Mouse (Mus musculus): ENCODE measurements around the gene Pou3f1.

Pou3f1 gene

DNA sequence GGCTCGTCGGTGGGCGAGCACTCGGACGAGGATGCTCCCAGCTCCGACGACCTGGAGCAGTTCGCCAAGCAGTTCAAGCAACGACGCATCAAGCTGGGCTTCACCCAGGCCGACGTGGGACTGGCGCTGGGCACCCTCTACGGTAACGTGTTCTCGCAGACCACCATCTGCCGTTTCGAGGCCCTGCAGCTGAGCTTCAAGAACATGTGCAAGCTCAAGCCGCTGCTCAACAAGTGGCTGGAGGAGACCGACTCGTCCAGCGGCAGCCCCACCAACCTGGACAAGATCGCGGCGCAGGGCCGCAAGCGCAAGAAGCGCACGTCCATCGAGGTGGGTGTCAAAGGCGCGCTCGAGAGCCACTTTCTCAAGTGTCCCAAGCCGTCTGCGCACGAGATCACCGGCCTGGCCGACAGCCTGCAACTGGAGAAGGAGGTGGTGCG is 1.8 kb downstream of the Pou3f1 start:
- no peak for DNase-seq

DNA sequence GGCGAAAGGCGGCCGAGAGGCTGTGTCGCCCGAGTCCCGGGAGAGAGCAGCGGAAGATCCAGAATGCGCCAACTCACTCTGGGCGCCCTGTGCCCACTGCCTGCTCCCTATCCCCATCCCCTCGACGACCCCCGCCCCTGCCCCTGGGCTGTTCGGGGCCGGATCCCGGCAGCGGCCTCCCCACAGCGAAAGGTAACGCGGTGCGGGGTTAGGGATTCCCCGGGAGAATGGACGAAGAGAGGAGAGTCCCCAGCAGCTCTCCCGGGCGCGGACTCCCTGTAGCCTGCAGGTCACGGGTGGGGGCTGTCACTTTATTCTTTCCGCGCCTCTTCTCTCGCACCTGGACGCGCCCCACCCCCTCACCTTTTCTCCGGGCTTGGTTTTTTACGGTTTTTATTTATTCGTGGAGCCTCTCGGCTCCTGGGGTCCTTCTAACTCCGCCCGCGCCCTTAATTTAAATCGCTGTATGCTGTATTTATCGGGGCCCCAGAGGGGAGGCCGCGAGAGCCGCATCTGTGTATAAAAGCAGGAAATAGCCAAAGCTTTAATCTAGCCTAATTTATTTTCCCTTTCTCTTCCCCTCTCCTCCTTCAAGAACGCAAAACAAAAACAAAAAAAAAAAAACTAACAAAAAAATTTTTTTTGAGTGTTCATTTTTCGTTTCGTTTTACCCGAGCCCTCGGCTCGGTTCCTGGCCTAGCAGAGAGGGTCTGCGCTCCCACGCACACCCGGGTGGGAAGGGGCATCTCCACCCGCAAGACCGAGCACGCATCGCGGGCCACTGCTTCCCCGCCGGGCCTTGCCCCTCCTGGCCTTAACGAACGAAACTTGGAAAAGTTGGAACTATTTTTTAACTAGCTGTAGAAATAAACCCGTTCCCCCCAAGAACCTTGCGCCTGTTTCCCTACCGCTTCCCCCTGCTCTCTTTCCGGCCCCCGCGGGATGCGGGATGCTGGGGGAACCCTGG is 2.9 kb downstream of the Pou3f1 start:
- DNase-seq: peak; percentile 23

DNA sequence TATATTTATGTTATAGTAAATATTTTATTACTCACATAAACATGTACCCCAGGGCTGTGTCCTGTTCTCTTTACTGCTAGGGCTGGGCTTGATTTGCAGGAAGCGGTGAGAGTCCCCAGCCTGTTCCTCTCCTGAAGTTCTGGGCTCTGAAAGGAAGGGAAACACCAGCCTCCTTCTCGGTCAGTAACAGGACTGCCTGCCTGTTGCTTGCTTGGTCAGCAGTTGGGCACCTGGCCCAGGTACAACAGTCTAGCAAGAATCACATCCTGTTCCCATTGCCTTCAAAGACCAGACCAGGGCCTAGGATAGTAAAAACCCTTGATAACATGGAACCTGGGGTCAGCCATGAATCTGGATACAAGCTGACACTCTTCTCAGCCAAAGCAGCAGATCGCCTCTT is 4.0 kb downstream of the Pou3f1 start:
- DNase-seq: no peak

DNA sequence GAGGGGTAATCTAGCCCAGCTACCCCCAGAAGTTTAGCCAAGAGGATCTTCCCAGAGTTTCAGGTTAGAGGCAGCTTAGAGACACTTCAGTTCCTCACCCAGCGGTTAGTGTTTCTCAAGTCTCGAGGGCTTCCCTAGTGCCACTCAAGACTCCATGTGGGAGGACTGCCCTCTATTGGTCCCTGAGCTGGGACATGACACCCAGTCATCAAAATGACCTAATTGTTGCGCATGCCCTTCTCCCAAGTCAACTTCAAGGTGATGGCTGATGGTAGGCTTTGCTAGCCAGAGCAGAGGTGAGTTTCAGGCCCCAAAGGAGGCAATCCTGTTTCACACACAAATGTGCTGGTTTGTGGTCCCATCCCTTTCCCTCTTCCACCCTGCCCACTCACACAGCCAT is 6.4 kb downstream of the Pou3f1 start:
- no peak for DNase-seq

DNA sequence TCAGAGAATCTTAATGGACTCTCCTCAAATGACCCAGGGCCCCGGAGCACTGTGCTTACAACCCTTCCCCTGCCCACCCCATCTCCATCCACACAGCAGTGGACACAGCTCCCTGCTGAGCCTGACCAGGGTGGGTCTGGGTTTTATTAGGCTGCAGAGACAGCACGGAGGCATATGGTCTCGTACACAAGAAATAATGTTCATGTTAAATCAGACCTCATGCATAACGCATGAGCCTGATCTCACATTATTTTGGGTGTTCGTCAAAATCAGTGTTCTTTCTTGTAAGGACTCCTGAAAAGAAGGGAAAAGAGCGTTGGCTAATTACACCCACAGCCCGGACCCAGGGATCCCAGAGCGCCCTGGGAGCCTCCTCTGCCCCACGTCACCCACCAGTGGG is 7.6 kb downstream of the Pou3f1 start:
- no peak for DNase-seq

DNA sequence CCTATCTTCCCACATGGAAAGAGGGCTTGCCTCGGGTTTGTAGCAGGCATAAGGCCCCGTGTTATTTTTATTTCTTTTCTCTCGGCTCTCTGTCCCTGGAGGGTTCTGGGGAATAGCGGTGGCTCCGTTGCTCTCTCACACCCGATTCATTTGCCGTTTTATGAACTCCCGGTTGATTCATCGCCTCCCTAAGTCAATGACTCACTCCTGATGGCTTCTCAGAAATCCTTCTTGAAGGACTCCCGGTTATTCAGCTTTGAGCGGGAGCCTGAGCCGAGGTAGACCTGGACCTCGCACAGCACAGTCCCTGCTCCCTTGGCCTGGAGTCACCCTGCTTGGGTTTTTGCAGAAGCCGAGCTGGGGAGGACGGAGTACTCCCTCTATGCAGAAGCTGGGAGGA is 8.0 kb downstream of the Pou3f1 start:
- DNase-seq: no peak

DNA sequence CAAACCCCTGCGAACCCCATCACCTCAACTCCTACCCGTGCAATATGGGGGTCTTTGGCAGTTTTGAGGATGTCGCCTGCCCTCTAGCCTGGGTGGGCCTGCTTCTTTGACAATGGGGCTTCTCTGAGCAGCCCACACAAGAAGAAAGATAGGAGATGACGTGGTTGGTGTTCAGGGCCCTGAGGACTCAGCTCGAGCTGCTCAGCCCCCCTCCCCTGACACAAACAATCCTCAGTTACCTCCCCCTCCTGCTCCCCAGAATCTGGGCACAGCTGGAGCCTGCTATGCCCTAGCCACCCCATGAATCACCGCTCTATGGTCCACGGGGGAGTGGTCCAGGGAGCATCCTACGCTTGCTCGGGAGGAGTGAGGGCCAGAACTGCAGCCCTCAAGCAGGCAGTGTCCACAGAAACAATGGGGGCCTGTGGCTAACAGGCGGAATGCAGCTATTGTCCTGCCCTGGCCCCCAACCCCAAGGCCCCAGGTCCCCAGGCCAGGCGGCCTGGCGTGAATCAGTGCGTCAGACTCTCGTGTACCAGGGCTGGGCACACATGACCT is 10.9 kb downstream of the Pou3f1 start:
- no peak for DNase-seq

DNA sequence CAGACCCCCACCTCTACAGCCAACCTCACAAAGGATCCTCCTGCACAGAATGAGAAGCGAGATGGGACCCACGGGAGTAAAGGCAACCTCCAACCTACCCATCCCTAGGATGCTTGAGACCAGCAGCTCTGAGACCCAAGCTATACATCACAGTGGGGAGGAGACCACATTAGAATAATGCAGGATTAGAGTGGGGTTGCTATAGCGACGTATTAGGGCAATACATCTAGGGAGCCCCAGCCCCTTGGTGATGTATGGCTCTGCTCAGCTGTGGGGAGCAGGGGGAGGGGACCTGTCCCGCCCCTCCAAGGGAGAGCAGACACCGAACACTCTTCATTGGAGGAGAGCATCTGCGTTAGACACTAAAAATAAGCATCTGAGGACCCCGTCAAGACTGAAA is 11.5 kb downstream of the Pou3f1 start:
- no peak for DNase-seq

DNA sequence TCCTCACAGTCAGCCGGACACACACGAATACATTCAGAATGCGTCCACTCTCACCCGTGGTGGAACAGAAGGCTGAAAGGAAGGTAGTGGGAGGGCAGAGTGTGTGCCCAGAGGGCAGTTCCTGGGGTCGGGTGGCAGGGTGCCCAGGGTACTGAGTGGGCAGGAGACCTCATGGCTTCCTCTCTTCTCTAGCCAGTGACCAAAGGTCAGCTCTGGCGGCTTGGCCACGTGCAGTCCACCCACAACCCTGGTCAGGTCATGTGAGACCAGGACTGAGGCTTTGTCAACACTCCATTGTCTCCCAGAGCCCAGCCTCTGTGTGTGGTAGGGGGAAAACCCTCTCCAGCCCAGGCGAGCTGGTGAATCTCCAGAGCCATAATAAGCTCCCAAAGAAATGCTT is 13.6 kb downstream of the Pou3f1 start:
- DNase-seq: no peak

DNA sequence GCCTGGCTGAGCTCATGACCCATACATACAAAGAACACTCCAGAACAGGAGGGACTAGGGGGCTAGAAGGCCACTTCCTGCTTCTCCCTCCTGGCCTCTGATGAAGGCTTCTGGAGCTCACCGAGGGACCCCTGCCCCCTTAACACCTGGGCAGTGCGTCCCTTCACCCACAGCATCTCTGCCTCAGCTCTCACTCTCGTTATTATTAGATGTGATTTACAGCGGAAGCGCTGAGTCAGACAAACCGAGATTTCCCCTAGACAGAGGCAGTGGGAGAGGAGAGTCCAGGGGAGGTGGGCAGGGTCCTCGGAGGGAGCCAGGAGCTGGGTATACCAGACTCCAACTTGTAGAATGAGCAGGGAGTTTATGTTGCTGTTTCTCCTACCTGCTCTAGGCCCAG is 15.0 kb downstream of the Pou3f1 start:
- no peak for DNase-seq

DNA sequence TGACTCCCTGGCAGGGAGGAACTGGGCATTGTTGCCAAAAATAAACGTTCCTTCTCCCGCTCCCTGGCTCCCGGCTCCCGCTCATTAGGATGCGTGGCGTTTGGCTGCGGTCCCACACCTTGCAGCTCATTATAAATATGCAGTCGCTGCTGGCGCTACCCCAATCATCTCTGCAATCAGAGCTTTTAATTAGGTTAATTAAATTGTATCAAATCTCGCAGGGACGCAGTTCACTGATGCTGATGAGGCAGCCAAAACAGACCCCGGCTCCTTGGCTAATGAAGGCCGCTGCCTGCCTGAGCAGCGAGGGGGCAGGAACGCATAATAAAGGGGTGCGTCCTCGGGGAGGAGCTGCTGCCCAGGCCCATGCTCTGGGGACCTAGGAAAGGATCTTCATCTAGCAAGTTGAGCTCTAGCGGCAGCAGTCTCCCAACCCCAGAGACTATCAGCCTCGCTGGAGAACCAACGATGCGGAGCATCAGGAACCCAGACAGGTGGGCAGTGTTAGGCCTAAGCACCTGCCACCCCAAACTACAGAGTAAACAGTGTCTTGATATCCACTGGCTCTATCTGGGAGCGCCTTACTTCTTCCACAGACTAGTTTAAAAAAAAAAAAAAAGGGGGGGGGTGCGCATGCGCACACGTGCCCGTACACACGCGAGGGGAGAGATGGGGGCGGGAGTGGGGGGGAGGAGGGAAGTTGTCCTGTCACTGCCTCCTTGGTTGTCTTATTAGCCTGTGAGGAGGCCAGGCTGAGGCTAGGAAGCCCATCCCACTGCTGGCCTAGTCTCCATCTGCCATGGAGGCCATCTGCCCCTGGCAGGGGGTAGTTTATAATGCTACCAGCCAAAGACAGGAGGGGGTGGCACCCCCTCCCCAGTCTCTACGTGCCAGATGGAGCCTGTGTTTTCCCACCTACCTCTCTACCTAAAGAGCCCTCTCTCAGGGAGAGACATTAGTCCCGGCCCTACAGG is 16.0 kb downstream of the Pou3f1 start:
- peak; percentile 60 for DNase-seq

DNA sequence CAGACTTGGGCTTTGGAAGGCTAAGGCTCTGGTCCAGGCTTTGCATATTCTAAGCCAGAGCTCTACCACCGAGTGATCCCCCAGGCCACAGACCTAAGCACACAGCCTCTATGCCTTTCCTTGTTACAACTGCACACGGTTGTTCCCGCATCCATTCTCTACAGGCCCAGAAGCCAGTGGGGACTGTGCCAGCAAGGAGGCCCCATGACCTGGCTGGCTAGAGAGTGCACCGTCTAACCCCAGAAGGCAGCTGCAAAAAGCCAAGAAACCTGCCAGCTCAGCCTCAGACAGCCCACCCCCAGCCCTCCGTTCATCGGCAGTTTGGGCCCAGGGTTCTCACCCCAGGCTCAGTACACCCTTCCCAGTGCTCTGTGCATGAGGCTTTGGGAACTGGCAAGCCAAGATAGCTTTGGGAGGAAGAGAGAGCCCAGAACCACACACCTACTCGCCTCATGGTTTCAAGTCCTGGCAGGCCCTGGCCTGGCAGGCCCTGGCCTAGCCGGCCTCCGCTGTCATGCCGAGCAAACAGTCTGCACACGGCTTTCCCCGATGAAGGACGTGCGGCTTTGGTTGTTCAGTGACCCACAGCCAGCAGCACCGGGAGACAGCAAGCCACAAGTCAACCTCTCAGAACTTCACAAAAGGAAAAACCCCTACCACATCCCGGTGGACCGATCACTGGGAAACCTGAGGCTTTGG is 17.9 kb downstream of the Pou3f1 start:
- DNase-seq: no peak

DNA sequence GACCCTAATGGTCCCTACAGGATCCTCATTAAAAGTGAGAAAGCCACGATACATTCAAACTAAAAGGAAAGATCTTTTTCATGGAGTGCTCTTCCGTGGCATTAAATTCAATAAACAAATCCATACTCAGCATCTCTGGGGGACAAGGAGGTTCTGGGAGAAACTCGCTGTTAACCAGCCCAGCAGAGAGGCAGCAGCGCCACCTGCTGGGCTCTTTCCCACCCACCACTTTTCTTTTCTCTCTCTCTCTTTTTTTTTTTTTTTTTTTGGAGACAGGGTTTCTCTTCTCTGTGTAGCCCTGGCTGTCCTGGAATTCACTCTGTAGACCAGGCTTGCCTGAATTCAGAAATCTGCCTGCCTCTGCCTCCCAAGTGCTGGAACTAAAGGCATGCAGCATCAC is 18.4 kb downstream of the Pou3f1 start:
- DNase-seq: peak; percentile 71

DNA sequence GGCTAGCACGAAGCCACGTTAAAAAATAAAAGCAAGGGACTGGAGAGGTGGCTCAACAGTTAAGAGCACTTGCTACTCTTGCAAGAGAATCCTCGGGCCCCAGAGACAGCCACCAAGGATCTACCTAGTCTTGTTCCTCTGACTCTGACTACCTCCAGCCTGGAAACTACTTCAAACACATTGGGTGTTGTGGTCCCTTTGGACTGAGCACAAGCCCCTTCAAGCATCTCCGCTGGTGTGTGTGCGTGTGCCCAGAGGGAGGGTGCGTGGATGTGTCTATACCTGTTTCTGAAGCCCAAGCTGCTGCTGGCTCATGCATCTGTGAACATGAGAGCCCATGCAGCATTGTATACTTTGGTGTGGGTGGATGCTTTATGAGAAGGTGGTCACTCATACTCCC is 19.4 kb downstream of the Pou3f1 start:
- no peak for DNase-seq

DNA sequence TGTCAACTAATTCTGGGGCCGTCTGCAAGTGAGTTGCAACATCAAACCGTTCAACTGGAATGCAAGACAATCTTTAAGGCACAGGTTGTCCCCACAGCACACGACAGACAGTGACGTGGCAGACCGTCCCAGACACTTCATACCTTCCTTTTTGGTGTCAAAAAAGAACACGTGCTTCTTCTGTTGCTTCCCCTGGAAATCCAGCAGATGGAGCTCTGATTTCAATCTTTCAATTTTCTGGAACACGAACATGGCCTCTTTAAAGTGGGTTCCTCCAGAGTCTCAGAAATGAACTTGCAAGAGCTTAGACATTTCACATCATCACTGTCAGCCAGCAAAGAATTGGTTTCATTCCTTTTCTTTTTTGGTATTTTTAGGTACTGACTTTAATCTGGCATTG is 25.7 kb downstream of the Pou3f1 start:
- DNase-seq: no peak

DNA sequence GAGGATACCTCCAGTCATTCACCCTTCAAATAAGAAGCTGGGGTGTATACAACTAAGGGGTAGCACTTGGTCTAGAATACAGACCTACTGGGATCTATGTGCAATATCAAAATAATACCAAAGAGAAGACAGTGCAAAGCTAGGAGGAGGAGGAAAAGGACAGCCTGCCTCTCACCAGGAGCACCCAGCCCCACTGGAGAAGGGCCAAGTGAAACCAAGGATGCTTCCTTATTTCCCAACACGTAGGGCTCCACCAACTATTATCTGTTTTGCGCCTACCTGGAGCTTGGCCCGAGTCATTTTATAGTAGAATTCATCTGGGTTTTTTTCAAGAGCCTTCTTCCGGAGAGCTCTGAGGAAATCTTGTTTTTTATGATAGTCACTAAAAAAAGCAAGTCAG is 26.9 kb downstream of the Pou3f1 start:
- DNase-seq: no peak

DNA sequence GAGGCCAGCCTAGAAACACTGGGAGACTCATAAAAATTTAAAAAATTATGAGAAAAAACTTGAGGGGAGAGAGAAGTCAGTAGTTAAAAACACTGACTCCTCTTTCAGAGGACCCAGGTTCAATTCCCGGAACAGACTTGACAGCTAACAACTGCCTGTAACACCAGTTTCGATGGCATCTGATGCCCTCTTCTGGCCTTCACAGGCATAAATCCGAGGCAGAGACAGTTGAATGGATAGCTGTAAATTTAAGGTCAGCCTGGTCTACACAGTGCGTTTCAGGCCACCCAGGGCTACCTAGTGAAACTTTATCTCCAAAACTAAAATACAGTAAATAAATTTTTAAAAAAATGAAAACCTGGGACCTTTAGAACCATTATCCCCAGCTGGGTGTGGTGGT is 28.4 kb downstream of the Pou3f1 start:
- no peak for DNase-seq

DNA sequence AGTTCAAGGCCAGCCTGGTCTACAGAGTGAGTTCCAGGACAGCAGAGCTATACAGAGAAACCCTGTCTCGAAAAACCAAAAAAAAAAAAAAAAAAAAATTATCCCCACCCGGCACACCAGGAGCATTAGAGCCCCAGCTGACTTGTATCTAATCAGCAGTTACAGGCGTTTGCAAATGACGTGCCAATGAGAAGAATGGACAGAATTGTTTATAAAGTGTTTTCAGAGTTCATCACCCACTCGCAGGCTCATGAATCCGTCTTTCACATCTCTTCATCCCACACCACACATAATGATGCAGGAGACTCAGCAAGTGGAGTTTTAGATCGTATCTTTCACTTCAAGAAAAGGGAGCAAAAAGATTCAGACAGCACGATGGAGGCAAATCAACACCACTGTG is 28.8 kb downstream of the Pou3f1 start:
- no peak for DNase-seq

DNA sequence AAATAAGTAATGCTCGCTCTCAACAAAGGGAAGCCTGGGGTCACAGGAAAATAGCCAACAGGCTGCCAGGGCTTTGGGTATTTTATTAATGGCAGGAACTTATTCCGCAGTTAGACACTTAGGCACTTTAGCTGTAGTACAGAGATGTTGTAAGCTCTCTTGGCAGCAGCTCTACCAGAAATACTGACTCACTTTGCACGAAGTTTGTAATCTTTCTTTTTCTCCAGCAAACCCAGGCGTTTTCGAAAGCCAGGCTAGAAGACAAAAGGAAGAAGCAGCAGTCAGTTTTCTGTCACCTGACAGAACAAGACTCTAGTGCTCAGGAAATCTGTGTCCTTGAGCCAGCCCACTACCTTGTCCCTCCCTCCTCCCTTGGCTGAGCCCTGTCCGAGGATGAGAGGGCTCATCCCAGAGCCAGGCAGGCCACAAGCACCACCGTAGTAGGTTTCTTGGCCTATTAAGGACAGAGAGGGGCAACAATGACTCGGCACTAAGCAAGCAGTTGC is 29.3 kb downstream of the Pou3f1 start:
- DNase-seq: no peak

DNA sequence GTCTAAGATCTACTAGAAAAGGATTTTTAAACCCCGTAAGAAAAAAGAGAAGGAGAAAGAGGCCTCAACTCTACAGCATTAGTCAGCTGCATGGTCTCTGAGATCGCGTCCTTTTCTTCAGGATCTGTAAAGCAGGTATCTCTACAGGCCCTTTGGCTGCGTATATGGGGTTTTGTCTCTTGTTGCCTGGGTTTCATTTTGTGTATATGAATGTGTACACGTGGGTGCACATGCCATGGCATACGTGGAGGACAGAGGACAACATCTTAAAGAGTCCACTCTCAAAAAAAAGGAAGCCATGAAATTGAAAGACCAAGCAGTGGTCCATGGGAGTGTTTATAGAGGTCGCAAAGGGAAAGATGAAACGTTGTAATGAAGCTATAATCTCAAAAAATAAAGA is 34.8 kb downstream of the Pou3f1 start:
- DNase-seq: no peak

DNA sequence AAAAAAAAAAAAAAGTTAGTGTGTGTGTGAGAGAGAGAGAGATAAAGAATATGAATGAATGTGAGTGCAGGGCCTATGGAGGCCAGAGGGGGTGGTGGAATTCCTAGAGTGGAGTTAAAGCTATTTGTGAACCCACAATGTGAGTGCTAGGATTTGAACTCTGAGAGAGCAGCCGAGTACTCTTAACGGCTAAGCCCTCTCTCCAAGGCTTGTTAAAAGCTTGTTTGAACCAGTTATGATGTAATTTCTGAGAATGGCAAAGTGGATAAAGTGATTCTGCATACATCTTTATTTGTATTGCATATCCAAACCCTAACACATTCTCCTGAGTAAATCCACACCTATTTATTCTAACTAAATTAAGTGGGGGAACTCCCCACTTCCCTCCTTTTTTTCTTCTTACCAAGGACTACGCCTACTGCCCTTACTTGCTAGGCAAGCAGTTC is 35.8 kb downstream of the Pou3f1 start:
- DNase-seq: no peak

DNA sequence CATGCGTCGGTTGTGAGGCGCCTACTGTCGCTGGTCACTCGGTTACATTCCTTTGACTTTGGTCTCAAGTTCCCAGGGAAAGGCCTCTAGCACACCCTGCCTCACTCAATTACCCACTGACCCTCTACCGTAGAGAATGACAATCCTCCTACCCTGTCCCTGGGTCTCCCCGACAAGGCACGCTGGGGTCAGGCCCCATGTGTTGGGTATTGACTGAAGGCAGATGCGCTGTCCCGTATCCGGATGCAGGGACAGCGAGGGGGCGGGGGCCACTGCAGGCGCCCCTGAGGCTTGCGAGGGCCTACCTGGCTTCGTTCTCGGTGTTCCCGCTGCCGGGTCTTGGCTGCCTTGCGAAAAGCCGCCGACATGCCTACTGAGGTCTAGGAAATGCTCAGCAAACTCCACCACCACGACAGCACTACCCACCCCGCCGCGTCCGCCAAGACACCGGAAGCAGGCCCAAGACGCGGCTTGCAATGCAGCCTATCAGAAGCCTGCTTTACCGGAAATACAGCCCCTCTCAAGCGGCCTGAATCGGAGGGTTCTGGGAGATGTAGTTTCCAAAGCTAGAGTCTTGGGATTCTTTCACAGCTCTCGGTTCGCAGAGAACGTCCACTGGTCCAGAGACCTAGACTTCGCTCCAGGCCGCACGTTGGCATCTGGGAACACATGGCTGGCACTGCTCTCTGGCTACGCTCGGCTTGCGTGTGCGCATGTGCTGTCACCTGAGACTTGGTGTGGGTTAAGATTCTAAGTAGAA is 36.7 kb downstream of the Pou3f1 start, which contains the start of gene Utp11:
TSS of gene Utp11 (minus strand) at position 466 of the 760 bp plus-strand sequence.
- DNase-seq: peak; percentile 80

All from cerebellum, adult 8-10 months (tissue).